Mouse (Mus musculus): ENCODE measurements at regions not wholly inside any gene's neighbourhood (a gene's known extent, or its start where the extent isn't known, plus 50 kb on each side); places are given as distances from the start of the nearest gene placed in this dataset.

DNA sequence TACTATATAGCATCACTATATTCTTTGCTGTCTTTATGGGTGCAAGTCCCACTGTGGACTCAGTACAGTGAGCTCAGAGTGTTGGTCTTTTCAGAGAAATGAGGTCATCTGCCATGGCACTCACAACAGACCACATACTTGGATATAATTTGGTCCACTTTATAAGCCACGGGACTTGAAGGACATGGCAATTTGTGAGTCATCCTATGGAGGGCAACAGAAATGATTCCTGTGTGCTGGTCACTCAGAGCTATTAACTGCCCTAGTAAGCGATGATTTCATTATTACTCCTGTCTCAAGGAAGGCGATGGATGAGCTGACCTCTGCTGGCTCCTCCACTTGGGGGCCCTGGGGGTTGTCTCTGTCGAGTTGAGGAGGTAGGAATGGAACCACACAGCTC lies 345.2 kb upstream of the Trib2 start:
- Histone ChIP-seq H3K9ac (ENCODE audit: low read depth, low read length) (no peak overlapping the region), H3K27ac (ENCODE audit: low read depth, low read length) (no peak overlapping the region), H3K4me1 (replicated peaks; ENCODE audit: control insufficient read depth, insufficient read depth, low read length) (no peaks in the 10 kb centered on the region), H3K36me3 (ENCODE audit: control insufficient read depth, insufficient read depth, low read length) (no peaks in the 10 kb centered on the region), H3K27me3 (replicated peaks; ENCODE audit: control insufficient read depth, insufficient read depth, low read length) (no peaks in the 10 kb centered on the region), H3K4me2 (no peak overlapping the region), H3K9me3 (ENCODE audit: control insufficient read depth, low read length) (no peaks in the 10 kb centered on the region), H3K4me3 (ENCODE audit: low read depth, low read length) (no peak overlapping the region)
- WGBS: 66% methylated on average over 4 of the region's 4 CpGs
- ATAC-seq (replicated peaks; ENCODE audit: low FRiP score): no peak
- no peak for DNase-seq (ENCODE audit: low spot score)

DNA sequence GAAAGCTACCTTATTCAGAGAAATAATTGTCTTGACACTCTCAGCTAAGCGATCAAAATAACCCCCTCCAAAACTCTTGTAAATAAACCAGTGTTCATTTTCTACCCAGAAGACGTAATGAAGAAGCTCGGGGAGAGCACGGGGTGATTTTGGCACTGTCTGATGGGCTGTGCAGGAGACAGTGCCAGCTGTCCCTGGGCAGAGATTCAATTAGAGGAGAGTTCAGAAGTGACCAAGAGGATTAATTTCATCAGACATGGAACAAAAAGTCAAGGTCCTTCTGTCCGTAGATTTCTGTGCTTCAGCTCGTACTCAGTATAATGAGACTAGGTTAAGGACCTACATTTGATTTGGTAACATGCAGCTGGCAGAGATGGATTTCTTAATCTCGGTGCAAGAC lies 341.2 kb upstream of the Trib2 start:
- H3K27ac ChIP-seq (ENCODE audit: low read depth, low read length): no peak overlapping the region
- H3K4me3 ChIP-seq (ENCODE audit: low read depth, low read length): no peak overlapping the region
- H3K9me3 ChIP-seq (ENCODE audit: control insufficient read depth, low read length): no peaks in the 10 kb centered on the region
- H3K4me1 ChIP-seq (replicated peaks; ENCODE audit: control insufficient read depth, insufficient read depth, low read length): no peaks in the 10 kb centered on the region
- DNase-seq (ENCODE audit: low spot score): no peak
- WGBS: 87% methylated on average over 7 of the region's 7 CpGs
- no peaks in the 10 kb centered on the region for H3K27me3 ChIP-seq (replicated peaks; ENCODE audit: control insufficient read depth, insufficient read depth, low read length)
- no peak overlapping the region for H3K4me2 ChIP-seq
- ATAC-seq (replicated peaks; ENCODE audit: low FRiP score): no peak
- H3K36me3 ChIP-seq (ENCODE audit: control insufficient read depth, insufficient read depth, low read length): no peaks in the 10 kb centered on the region
- H3K9ac ChIP-seq (ENCODE audit: low read depth, low read length): no peak overlapping the region

DNA sequence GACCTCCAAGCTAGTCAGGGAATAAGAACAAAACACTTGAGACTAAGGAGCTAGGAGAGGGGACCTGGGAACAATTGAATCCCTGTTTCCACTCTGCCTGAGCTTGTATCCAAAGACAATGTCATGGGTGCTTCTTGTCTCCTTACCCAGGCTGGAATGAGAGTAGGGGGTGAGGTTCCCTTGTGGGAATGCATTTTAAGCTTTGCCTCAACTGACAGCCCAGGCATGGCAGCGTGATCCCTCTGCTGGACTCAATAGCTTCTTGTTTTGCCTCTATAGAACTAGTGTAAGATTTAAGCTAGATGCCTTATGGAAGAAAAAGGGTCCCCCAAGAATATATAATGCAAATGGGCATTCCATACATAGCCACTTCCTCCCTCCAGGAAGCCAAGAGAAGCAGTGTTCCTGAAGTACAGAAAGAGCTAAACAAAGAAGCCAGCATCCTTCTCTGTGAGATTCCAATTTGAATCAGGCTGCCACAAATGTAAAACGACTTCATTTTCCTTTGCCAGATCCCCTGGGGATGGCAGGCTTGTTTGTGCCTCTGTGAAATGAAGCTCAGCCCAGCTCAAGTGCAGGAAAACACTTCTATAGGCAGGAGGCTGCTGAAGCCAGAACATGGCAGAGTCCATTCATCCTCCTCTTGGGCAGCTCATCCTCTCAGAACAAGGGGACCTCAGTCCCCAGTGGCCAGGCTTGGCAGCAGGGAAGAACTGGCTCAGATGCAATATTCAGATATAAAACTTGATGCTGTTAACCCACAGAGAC lies 339.3 kb upstream of the Trib2 start:
- H3K4me1 ChIP-seq (replicated peaks; ENCODE audit: control insufficient read depth, insufficient read depth, low read length): no peaks in the 10 kb centered on the region
- no peaks in the 10 kb centered on the region for H3K9me3 ChIP-seq (ENCODE audit: control insufficient read depth, low read length)
- WGBS: 33% methylated on average over 2 of the region's 2 CpGs
- no peaks in the 10 kb centered on the region; the same call in 1 of the 2 replicates for H3K27me3 ChIP-seq (replicated peaks; ENCODE audit: control insufficient read depth, insufficient read depth, low read length)
- H3K4me2 ChIP-seq: no peak overlapping the region
- no peak overlapping the region for H3K4me3 ChIP-seq (ENCODE audit: low read depth, low read length)
- H3K9ac ChIP-seq (ENCODE audit: low read depth, low read length): no peak overlapping the region
- no peak for ATAC-seq (replicated peaks; ENCODE audit: low FRiP score)
- no peaks in the 10 kb centered on the region for H3K36me3 ChIP-seq (ENCODE audit: control insufficient read depth, insufficient read depth, low read length)
- DNase-seq (ENCODE audit: low spot score): no peak
- no peak overlapping the region for H3K27ac ChIP-seq (ENCODE audit: low read depth, low read length)

DNA sequence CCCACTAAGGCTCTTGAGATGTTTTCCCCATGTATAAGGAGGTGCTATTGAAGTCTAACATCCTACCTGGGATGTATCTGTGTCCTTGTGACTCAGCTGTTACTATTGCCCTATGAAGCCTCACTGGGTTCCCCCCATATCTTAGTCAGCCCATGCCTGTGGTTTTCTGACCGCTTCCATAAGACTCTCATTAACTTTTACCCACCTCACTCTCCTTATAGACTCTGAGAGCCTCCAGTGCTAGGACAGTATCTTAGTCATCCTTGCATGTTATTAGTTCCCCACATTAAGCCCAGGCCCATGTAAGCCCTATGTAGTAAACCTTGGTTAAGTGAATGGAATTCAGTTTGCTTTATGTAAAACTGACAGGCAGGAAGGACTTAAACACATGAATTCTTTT lies 337.5 kb upstream of the Trib2 start:
- no peak for DNase-seq (ENCODE audit: low spot score)
- Histone ChIP-seq H3K27me3 (replicated peaks; ENCODE audit: control insufficient read depth, insufficient read depth, low read length) (no peaks in the 10 kb centered on the region; the same call in 1 of the 2 replicates), H3K9me3 (ENCODE audit: control insufficient read depth, low read length) (no peaks in the 10 kb centered on the region), H3K4me3 (ENCODE audit: low read depth, low read length) (no peak overlapping the region), H3K9ac (ENCODE audit: low read depth, low read length) (no peak overlapping the region), H3K4me1 (replicated peaks; ENCODE audit: control insufficient read depth, insufficient read depth, low read length) (no peaks in the 10 kb centered on the region), H3K27ac (ENCODE audit: low read depth, low read length) (no peak overlapping the region), H3K36me3 (ENCODE audit: control insufficient read depth, insufficient read depth, low read length) (no peaks in the 10 kb centered on the region), H3K4me2 (no peak overlapping the region)
- 75% methylated on average over 1 of the region's 1 CpGs for WGBS
- ATAC-seq (replicated peaks; ENCODE audit: low FRiP score): no peak

DNA sequence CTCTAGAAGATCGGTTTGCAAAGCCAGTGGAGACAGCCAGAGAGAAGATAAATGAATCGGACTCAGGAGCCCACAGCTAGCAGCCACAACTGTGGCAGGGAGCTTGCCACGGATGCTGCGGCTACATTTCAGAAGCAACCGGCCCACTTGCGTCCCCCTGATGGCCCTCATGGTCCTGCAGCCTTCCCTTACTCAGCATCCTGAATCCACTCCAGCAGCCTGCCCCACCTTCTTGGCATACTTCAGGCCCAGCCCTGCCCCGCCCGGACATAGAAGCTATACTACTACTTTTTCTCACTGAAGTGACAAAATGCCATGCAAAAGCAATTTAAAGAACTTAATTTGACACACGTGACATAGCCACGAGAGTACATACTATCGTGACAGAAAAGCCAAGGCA lies 335.4 kb upstream of the Trib2 start:
- 85% methylated on average over 11 of the region's 11 CpGs for WGBS

DNA sequence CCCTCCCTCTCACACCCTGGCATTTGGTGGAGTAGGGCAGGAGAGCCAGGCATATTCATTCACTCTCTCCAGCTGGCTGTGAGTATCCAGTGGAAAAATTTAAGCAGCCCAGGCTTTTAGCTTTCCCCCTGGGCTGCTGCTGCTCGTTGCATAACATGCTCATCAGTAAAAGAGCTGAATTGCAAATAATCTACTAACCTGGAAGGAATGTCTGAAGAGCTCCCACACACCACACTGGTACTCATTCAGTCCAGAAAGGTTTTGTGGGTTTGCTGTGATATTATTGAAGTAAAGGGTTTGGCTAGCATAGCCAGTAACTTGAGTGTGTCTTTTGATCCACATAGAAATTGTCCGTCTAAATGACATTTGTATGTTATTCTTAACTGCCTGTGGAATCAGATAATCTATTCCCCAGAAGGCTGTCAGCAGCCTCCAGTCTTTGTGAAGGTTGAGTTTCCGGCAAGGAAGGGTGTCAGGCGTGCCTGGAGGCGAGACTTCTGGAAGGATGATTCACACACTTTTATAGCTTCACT lies 334.5 kb upstream of the Trib2 start:
- Histone ChIP-seq H3K9me3 (ENCODE audit: control insufficient read depth, low read length) (no peaks in the 10 kb centered on the region), H3K9ac (ENCODE audit: low read depth, low read length) (no peak overlapping the region), H3K36me3 (ENCODE audit: control insufficient read depth, insufficient read depth, low read length) (no peaks in the 10 kb centered on the region), H3K4me1 (replicated peaks; ENCODE audit: control insufficient read depth, insufficient read depth, low read length) (no peaks in the 10 kb centered on the region), H3K4me2 (no peak overlapping the region), H3K27me3 (replicated peaks; ENCODE audit: control insufficient read depth, insufficient read depth, low read length) (no peaks in the 10 kb centered on the region; the same call in 1 of the 2 replicates), H3K27ac (ENCODE audit: low read depth, low read length) (no peak overlapping the region), H3K4me3 (ENCODE audit: low read depth, low read length) (no peak overlapping the region)
- DNase-seq (ENCODE audit: low spot score) (no peak), ATAC-seq (replicated peaks; ENCODE audit: low FRiP score) (no peak)
- WGBS: 53% methylated on average over 5 of the region's 5 CpGs

More for the DNA sequence above, 335.4 kb upstream of the Trib2 start:
- Histone ChIP-seq H3K36me3 (ENCODE audit: control insufficient read depth, insufficient read depth, low read length) (no peaks in the 10 kb centered on the region), H3K4me3 (ENCODE audit: low read depth, low read length) (no peak overlapping the region), H3K9me3 (ENCODE audit: control insufficient read depth, low read length) (no peaks in the 10 kb centered on the region), H3K4me1 (replicated peaks; ENCODE audit: control insufficient read depth, insufficient read depth, low read length) (no peaks in the 10 kb centered on the region), H3K27me3 (replicated peaks; ENCODE audit: control insufficient read depth, insufficient read depth, low read length) (no peaks in the 10 kb centered on the region; the same call in 1 of the 2 replicates), H3K9ac (ENCODE audit: low read depth, low read length) (no peak overlapping the region), H3K27ac (ENCODE audit: low read depth, low read length) (no peak overlapping the region), H3K4me2 (no peak overlapping the region)
- ATAC-seq (replicated peaks; ENCODE audit: low FRiP score): no peak
- DNase-seq (ENCODE audit: low spot score): no peak

DNA sequence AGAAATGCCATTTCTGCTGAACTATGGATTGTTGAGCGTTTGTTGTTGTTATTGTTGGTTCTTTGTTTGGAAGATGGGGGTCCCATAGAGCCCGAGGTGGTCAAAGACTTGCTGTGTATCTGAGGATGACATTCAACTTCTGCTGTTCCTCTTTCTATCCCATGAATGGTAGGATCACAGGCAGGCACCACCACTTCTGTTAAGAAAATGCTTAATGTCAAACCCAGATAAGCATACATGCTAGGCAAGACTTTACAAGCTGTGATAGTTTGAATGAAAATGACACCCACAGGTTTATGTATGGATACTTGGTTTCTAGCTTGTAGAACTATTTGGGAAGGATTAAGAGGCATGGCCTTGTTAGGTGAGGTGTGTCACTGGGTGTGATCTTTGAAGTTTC lies 330.2 kb upstream of the Trib2 start:
- no peak for DNase-seq (ENCODE audit: low spot score)
- H3K4me2 ChIP-seq: no peak overlapping the region
- no peaks in the 10 kb centered on the region for H3K4me1 ChIP-seq (replicated peaks; ENCODE audit: control insufficient read depth, insufficient read depth, low read length)
- no peak overlapping the region for H3K27ac ChIP-seq (ENCODE audit: low read depth, low read length)
- ATAC-seq (replicated peaks; ENCODE audit: low FRiP score): no peak
- WGBS: 66% methylated on average over 2 of the region's 2 CpGs
- no peaks in the 10 kb centered on the region for H3K27me3 ChIP-seq (replicated peaks; ENCODE audit: control insufficient read depth, insufficient read depth, low read length)
- H3K9me3 ChIP-seq (ENCODE audit: control insufficient read depth, low read length): no peaks in the 10 kb centered on the region
- no peak overlapping the region for H3K4me3 ChIP-seq (ENCODE audit: low read depth, low read length)
- H3K36me3 ChIP-seq (ENCODE audit: control insufficient read depth, insufficient read depth, low read length): no peaks in the 10 kb centered on the region
- no peak overlapping the region for H3K9ac ChIP-seq (ENCODE audit: low read depth, low read length)

DNA sequence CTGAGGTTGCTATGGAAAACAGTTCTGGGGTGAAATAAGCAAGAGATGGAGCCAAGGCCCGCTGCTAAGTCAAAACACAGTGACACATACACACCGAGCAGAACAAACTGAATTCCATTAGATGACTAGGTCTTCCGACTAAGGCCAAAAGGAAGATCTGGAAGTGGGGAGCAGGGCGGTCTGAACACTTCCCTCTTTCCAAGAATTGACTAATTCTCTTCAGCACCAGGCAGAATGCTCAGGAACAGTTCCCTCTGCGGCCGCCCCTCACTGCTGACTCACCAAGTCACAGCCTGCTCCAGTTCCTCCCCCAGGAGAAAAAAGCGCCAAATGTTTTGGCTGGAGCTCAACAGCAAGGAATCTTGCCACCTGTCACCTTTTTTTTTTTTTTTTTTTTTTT lies 328.9 kb upstream of the Trib2 start:
- no peak overlapping the region for H3K9ac ChIP-seq (ENCODE audit: low read depth, low read length)
- 60% methylated on average over 7 of the region's 7 CpGs for WGBS
- H3K36me3 ChIP-seq (ENCODE audit: control insufficient read depth, insufficient read depth, low read length): no peaks in the 10 kb centered on the region
- no peaks in the 10 kb centered on the region for H3K9me3 ChIP-seq (ENCODE audit: control insufficient read depth, low read length)
- DNase-seq (ENCODE audit: low spot score) (no peak), ATAC-seq (replicated peaks; ENCODE audit: low FRiP score) (no peak)
- H3K4me2 ChIP-seq: no peak overlapping the region
- H3K27ac ChIP-seq (ENCODE audit: low read depth, low read length): no peak overlapping the region
- no peaks in the 10 kb centered on the region for H3K27me3 ChIP-seq (replicated peaks; ENCODE audit: control insufficient read depth, insufficient read depth, low read length)
- no peak overlapping the region for H3K4me3 ChIP-seq (ENCODE audit: low read depth, low read length)
- no peaks in the 10 kb centered on the region for H3K4me1 ChIP-seq (replicated peaks; ENCODE audit: control insufficient read depth, insufficient read depth, low read length)

DNA sequence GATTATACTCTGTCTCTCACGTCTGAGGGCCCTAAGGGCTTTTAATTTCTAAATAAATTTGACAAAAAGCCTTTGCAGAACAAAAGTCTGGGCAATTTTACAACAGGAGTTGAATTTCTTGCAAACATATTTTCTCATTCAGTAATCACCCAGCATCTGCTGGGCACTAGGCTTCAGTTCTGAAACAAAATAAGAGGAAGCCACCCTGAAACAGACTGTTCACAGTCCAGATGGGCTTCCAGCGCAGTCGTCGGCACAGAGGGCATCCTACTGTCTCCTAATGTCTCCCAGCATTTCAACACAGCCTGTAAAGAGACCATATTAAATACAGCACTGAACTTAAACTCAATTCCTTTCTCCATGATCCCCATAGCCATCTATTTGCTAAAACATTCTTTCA lies 324.5 kb upstream of the Trib2 start:
- ATAC-seq (replicated peaks; ENCODE audit: low FRiP score): no peak
- Histone ChIP-seq H3K9ac (ENCODE audit: low read depth, low read length) (no peak overlapping the region), H3K36me3 (ENCODE audit: control insufficient read depth, insufficient read depth, low read length) (no peaks in the 10 kb centered on the region), H3K9me3 (ENCODE audit: control insufficient read depth, low read length) (no peaks in the 10 kb centered on the region), H3K4me2 (no peak overlapping the region), H3K27me3 (replicated peaks; ENCODE audit: control insufficient read depth, insufficient read depth, low read length) (no peaks in the 10 kb centered on the region), H3K4me3 (ENCODE audit: low read depth, low read length) (no peak overlapping the region), H3K27ac (ENCODE audit: low read depth, low read length) (no peak overlapping the region), H3K4me1 (replicated peaks; ENCODE audit: control insufficient read depth, insufficient read depth, low read length) (peaks cover 3% of the 10 kb centered on the region; the same call in 1 of the 2 replicates)
- WGBS: 81% methylated on average over 4 of the region's 4 CpGs
- no peak for DNase-seq (ENCODE audit: low spot score)
